Mouse (Mus musculus): ENCODE data around the gene Gabpb1.

The Gabpb1 gene

GRCm38 (mm10) chr2:126587468-126587867 lies 88.7 kb downstream of the Gabpb1 start:
- no peak for DNase-seq

DNA sequence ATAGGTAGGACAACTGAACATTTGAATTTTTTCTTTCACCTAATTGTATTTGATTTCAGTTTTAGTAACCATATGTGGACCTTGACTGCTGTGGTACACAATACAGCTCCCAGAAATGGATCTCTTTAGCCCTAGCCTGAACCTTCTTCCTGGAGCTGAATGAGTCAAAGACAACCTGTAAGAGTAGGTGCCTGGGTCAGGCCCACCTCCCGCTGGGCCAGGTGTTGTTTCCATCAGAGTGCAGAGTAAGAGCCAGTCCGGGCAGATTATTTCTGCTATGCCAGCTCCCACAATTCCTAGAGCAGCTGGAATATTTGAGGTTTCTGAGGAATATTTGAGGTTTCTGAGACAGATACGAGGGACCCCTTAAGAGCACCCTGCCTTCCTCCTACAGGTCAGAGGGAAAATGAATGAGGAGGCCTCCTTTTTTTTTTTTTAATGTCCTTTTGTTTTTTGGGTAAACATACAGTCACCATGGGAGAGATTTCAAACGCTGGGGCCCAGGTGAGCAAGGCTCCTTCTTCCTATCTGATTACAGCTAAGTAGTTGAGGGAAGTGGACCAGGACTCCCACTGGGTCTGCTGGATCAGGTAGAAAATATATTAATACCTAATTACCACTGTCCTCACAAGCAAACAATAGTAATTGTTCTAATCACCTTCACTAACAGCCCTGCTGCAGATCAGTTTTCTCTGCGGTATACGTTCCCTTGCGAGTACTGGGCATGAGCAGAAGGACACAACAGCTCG lies 91.3 kb downstream of the Gabpb1 start:
- DNase-seq: no peak

DNA sequence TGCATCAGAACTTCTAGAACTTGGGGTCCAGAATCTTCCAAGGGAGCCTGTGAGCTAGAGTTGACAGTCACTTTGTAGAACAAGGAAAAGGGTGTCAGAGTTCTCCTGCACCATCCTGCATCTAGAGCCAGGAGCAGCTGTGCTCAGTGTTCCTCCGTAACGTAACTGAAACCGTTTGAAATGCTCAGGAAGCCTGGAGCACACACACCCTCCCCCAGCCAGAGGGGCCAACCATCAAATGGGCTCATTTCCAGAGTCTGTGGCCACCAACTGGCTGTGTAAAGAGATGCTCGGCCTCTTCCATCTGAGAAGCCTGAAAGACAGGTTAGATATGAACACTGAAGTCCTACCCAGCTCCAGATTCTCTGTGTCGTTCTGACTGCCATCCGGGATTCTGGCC lies 92.2 kb downstream of the Gabpb1 start:
- no peak for DNase-seq

- no peak for DNase-seq
These were observed 96.9 kb downstream of the Gabpb1 start for GRCm38 (mm10) chr2:126579282-126579681.
